Comparison of ENCODE assay signal across 8 mouse cellular contexts in genomic region chr13:84349721-84350040, GRCm38 (mm10).
DNase-seq lines count a peak whose midpoint lies in the region; ATAC-seq lines count a peak whose summit lies in the region.

No protein-coding gene starts in this region.

- 34% methylated on average over 4 of the region's 4 CpGs for WGBS in neural tube, embryonic 11.5 days
- WGBS in liver, embryonic 16.5 days (ENCODE audit: insufficient replicate concordance) = 39% methylated on average over 4 of the region's 4 CpGs

- no peak for DNase-seq in frontal cortex, postnatal 36 days (ENCODE audit: low spot score in 2 of 2)
- no peak for DNase-seq in neural tube, embryonic 11.5 days (ENCODE audit: low spot score)
- DNase-seq in neural tube, embryonic 10.5 days (ENCODE audit: extremely low spot score, low spot score) = no peak
- DNase-seq in layer of hippocampus, adult 8-10 months (ENCODE audit: low spot score in 2 of 2) = no peak
- DNase-seq in right cerebral cortex, postnatal 25 days = no peak
- no peak for DNase-seq in spleen, adult 12 weeks (ENCODE audit: low spot score)

- H3K4me2 ChIP-seq in neural tube, embryonic 11.5 days (ENCODE audit: low read depth) = peak overlapping the region; percentile 66
- H3K4me2 ChIP-seq in liver, embryonic 16.5 days (ENCODE audit: low read depth, low read length) = peak overlapping the region; percentile 66; the same call in 1 of the 2 replicates

- H3K9ac ChIP-seq in neural tube, embryonic 11.5 days (ENCODE audit: low read length) = peak overlapping the region; percentile 64; the same call in 1 of the 2 replicates
- H3K9ac ChIP-seq in liver, embryonic 16.5 days (ENCODE audit: low read depth, low read length) = no peak overlapping the region

- peak; percentile 46 for ATAC-seq in frontal cortex, adult (ENCODE audit: low TSS enrichment)
- no peak for ATAC-seq in neural tube, embryonic 11.5 days (ENCODE audit: insufficient read depth, low FRiP score, low TSS enrichment)
- no peak for ATAC-seq in liver, embryonic 16.5 days (ENCODE audit: low read depth)

- peak overlapping the region; percentile 94 for H3K27ac ChIP-seq in neural tube, embryonic 11.5 days (ENCODE audit: low read depth, low read length)
- H3K27ac ChIP-seq in liver, embryonic 16.5 days (ENCODE audit: low read length) = no peak overlapping the region

- peaks cover 9% of the 10 kb centered on the region; the same call in 1 of the 2 replicates for H3K4me1 ChIP-seq in neural tube, embryonic 11.5 days (ENCODE audit: control insufficient read depth, insufficient read depth, low read length)
- no peaks in the 10 kb centered on the region; the same call in 1 of the 2 replicates for H3K4me1 ChIP-seq in liver, embryonic 16.5 days (ENCODE audit: control insufficient read depth, low read depth, low read length)

- H3K9me3 ChIP-seq in neural tube, embryonic 11.5 days (ENCODE audit: control insufficient read depth, low read length) = no peaks in the 10 kb centered on the region
- H3K9me3 ChIP-seq in liver, embryonic 16.5 days (replicated peaks; ENCODE audit: control insufficient read depth, low read length) = no peaks in the 10 kb centered on the region

- peaks cover 6% of the 10 kb centered on the region; the same call in 1 of the 2 replicates for H3K27me3 ChIP-seq in neural tube, embryonic 11.5 days (ENCODE audit: control insufficient read depth, insufficient read depth, low read length)
- peaks cover 46% of the 10 kb centered on the region for H3K27me3 ChIP-seq in liver, embryonic 16.5 days (ENCODE audit: control insufficient read depth, insufficient read depth, low read depth, low read length)

- no peaks in the 10 kb centered on the region for H3K36me3 ChIP-seq in neural tube, embryonic 11.5 days (ENCODE audit: control insufficient read depth, insufficient read depth, low read length)
- no peaks in the 10 kb centered on the region for H3K36me3 ChIP-seq in liver, embryonic 16.5 days (ENCODE audit: control insufficient read depth, insufficient read depth)

- H3K4me3 ChIP-seq in neural tube, embryonic 11.5 days (ENCODE audit: low read depth, low read length) = peak overlapping the region; percentile 35; the same call in 1 of the 2 replicates
- no peak overlapping the region; the same call in 1 of the 2 replicates for H3K4me3 ChIP-seq in liver, embryonic 16.5 days (ENCODE audit: low read depth, low read length)
